7 mouse cellular contexts compared by ENCODE assay signal in the genomic region with DNA sequence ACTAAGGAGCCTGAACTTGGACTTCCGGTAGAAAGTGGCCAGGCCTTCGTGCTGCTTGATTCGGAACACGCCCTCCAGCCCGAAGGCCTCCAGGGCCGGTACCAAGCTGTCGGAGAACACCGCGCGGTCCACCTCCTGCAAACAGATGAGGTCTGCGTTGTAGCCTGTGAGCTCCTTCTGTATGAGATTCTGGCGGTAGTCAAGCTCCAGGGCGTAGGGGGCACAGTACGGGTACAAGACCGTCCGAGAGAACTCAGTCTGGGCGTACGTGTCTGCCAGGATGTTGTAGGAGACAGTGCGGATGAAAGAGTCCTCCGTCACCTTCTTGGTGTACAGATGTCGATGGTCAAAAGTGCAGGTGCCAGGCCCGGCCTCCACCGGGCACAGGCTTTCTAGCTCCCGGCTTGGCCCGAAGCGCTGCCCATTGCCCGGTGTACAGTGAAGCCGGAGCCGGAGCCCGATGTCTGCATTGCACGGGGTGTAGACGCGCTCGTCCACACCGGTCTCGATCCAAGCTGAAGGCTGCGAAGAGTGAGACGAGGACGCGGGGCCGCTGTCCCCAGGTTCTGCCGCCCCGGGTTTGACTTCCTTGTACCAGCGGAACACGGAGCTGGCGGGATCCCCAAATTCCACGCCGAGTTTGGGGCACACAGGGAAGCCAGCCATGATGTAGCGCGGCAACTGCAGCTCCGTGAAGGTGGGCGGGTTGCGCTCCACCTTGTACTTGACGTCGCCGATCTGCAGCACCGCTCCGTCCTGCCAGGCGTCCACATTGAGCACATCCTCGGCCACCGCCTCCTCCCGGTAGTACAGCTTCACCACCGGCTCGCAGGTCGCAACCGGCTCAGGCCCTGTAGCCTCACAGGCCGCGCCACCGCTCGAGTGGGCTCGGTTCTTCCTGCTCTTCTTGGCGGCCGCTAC. TPM values are rescaled to one million over a fixed set of nuclear protein-coding genes. Genes with fewer than 3 reads are reported as not detected.
DNase-seq lines count a peak whose midpoint lies in the region; ATAC-seq and TF ChIP-seq lines count a peak whose summit lies in the region.

No protein-coding gene starts in this region.

- DNase-seq in Muller cell, postnatal 12 days (ENCODE audit: inconsistent ontology term) = peak; percentile 55
- peak; percentile 22 for DNase-seq in cerebellum, adult 11 months
- peak; percentile 16 for DNase-seq in forebrain, postnatal 0 days
- peak; percentile 76 for DNase-seq in induced T-regulatory cell, adult 2 months (ENCODE audit: low read depth)
- peak; percentile 35 to 56 for DNase-seq in left cerebral cortex, postnatal 14 days (ENCODE audit: low spot score in 2 of 2)
- peak; percentile 55 to 67 for DNase-seq in right cerebral cortex, postnatal 36 days (ENCODE audit: low spot score in 2 of 2)

- H3K36me3 ChIP-seq in forebrain, postnatal 0 days (ENCODE audit: insufficient read depth) = peaks cover 13% of the 10 kb centered on the region
- H3K36me3 ChIP-seq in megakaryocyte, embryonic 14.5 days (replicated peaks; ENCODE audit: low read length) = peaks cover 31% of the 10 kb centered on the region

- no peak; the same call in 1 of the 2 replicates for TF ChIP-seq CTCF in forebrain, postnatal 0 days (IDR thresholded peaks at IDR 0.05; ENCODE audit: low read depth)

- peak overlapping the region; percentile 85 for H3K9ac ChIP-seq in forebrain, postnatal 0 days

- 2% methylated on average over 72 of the region's 73 CpGs for WGBS in forebrain, postnatal 0 days

- H3K4me1 ChIP-seq in forebrain, postnatal 0 days (ENCODE audit: insufficient read depth) = peaks cover 24% of the 10 kb centered on the region
- peaks cover 46% of the 10 kb centered on the region for H3K4me1 ChIP-seq in megakaryocyte, embryonic 14.5 days

- peak overlapping the region; percentile 91 for H3K27ac ChIP-seq in forebrain, postnatal 0 days (ENCODE audit: low read depth, low read length)

- no peaks in the 10 kb centered on the region for H3K9me3 ChIP-seq in forebrain, postnatal 0 days (ENCODE audit: low read length)
- no peaks in the 10 kb centered on the region for H3K9me3 ChIP-seq in megakaryocyte, embryonic 14.5 days

- intact Hi-C loops in left cerebral cortex, postnatal 14 days (cut with DNase I) = loop anchor here (5.0 to 10.0 kb wide), 3 partner anchors 246 to 429 kb away; no protein-coding TSS in a partner anchor

- H3K27me3 ChIP-seq in forebrain, postnatal 0 days (ENCODE audit: insufficient read depth, low read length) = no peaks in the 10 kb centered on the region
- no peaks in the 10 kb centered on the region for H3K27me3 ChIP-seq in megakaryocyte, embryonic 14.5 days (replicated peaks)

- ATAC-seq in forebrain, postnatal 0 days = peak; percentile 32

- peak overlapping the region; percentile 84 for H3K4me3 ChIP-seq in forebrain, postnatal 0 days (ENCODE audit: low read depth, low read length)
- peak overlapping the region; percentile 100 for H3K4me3 ChIP-seq in megakaryocyte, embryonic 14.5 days (replicated peaks)

- peak overlapping the region; percentile 94 for H3K4me2 ChIP-seq in forebrain, postnatal 0 days (ENCODE audit: low read depth)

RNA-seq across cellular contexts. Expression of gene Pde12, which starts 1.1 kb away (rescaled TPM):
- total RNA-seq in forebrain, postnatal 0 days (2014; rRNA removed) = 15.7 and 21.1 TPM in 2 replicates
- polyA plus RNA-seq in forebrain, postnatal 0 days (2015; fragmentation: Nextera tagmentation; extraction: Ambion mirVana) = 10.7 and 10.9 TPM in 2 replicates
- 1 to 10 TPM; 8.5 to 9.2 TPM for total RNA-seq in left cerebral cortex, postnatal 14 days (2021)
- polyA plus RNA-seq in megakaryocyte, embryonic 14.5 days (2012; ENCODE audit: insufficient read depth, low replicate concordance) = 4.6 and 5.2 TPM in 2 replicates

RNA-seq across cellular contexts. Expression of gene Dnah12, which starts 24.4 kb away (rescaled TPM):
- total RNA-seq in forebrain, postnatal 0 days (2014; rRNA removed) = 0.38 and 0.67 TPM in 2 replicates
- polyA plus RNA-seq in forebrain, postnatal 0 days (2015; fragmentation: Nextera tagmentation; extraction: Ambion mirVana) = 0.06 and 0.19 TPM in 2 replicates
- under 1 TPM; 0.15 to 0.17 TPM for total RNA-seq in left cerebral cortex, postnatal 14 days (2021)
- not detected in 2 replicates for polyA plus RNA-seq in megakaryocyte, embryonic 14.5 days (2012; ENCODE audit: insufficient read depth, low replicate concordance)

RNA-seq across cellular contexts. Expression of gene Arf4, which starts 30.8 kb away (rescaled TPM):
- 176 and 182 TPM in 2 replicates for total RNA-seq in forebrain, postnatal 0 days (2014; rRNA removed)
- 521 and 540 TPM in 2 replicates for polyA plus RNA-seq in forebrain, postnatal 0 days (2015; fragmentation: Nextera tagmentation; extraction: Ambion mirVana)
- total RNA-seq in left cerebral cortex, postnatal 14 days (2021) = 100 to 1,000 TPM; 131 to 139 TPM
- polyA plus RNA-seq in megakaryocyte, embryonic 14.5 days (2012; ENCODE audit: insufficient read depth, low replicate concordance) = 135 and 173 TPM in 2 replicates

Comparison
In these comparisons a context has a peak if more than half of its experiments do, and no peak if none do; other contexts are left out.
1. Peak in every context shown above with its lines: DNase-seq, ATAC-seq, H3K4me3 ChIP-seq and H3K27ac ChIP-seq.
2. DNase-seq: peak in every context shown above with its lines; median percentile 76 in induced T-regulatory cell, adult 2 months; 61 in right cerebral cortex, postnatal 36 days; 55 in Muller cell, postnatal 12 days; 46 in left cerebral cortex, postnatal 14 days; 22 in cerebellum, adult 11 months; 16 in forebrain, postnatal 0 days.